Mouse (Mus musculus) C2C12 (cell line): ENCODE data around the gene Gpr62.

Source experiments
- CEBPB ChIP-seq: IDR thresholded peaks from one replicate; pipeline ENCODE4 v1.6.1; 2011; ENCODE audit warnings: low read depth, mild to moderate bottlenecking, control low read depth, moderate library complexity
- CTCF ChIP-seq: IDR thresholded peaks from one replicate; pipeline ENCODE4 v1.5.1; 2011; ENCODE audit not compliant: control insufficient read depth, insufficient read depth, insufficient read length
- MAX ChIP-seq: IDR thresholded peaks from one replicate; pipeline ENCODE4 v1.6.1; 2011; ENCODE audit warnings: mild to moderate bottlenecking, control low read depth
- MYOD1 ChIP-seq: IDR thresholded peaks from one replicate; pipeline ENCODE4 v1.6.1; 2011; ENCODE audit warnings: low read depth; ENCODE audit not compliant: control insufficient read depth, insufficient read length

DNA sequence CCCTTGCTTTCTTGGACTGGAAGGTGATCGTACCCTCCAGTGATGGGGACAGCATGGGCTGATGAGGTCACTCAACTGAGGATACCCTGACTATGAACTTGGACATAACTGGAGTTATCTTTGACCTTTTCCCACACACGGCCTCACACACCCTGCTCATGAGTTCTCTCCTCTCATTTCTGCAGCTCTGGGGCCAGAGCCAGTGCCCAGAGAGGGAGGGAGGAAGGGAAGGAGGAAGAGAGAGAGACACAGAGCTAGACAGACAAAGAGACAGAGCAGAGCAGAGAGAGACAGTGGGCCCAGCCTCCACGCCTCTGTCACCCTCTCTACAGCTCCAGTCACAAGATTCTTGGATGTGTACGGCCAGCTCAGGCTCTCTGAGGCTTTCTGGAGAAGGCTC is 6.6 kb upstream of the Gpr62 start:
- TF ChIP-seq CEBPB (no peak), CTCF (no peak), MAX (no peak), MYOD1 (no peak)
